Mouse (Mus musculus): ENCODE data around the gene Pin1rt1. TPM values are rescaled to one million over a fixed set of nuclear protein-coding genes. Genes with fewer than 3 reads are reported as not detected.

Gene Pin1rt1
- polyA plus RNA-seq, 1 experiment from 2014 or later: not detected

- Histone ChIP-seq H3K27me3 (replicated peaks; ENCODE audit: control insufficient read depth, insufficient read depth, low read length) (no peaks in the 10 kb centered on the region), H3K4me1 (replicated peaks; ENCODE audit: control insufficient read depth, insufficient read depth, low read length) (no peaks in the 10 kb centered on the region), H3K9me3 (ENCODE audit: control insufficient read depth) (no peaks in the 10 kb centered on the region), H3K27ac (ENCODE audit: low read depth, low read length) (no peak overlapping the region), H3K36me3 (ENCODE audit: control insufficient read depth, insufficient read depth) (no peaks in the 10 kb centered on the region), H3K9ac (ENCODE audit: low read depth, low read length) (no peak overlapping the region), H3K4me3 (ENCODE audit: low read depth, low read length) (peak overlapping the region; percentile 81; the same call in 1 of the 2 replicates), H3K4me2 (replicated peaks; ENCODE audit: low read depth) (peak overlapping the region; percentile 87)
- no peak for TF ChIP-seq CTCF (IDR thresholded peaks at IDR 0.05; ENCODE audit: low read depth)
- ATAC-seq: no peak
- WGBS: 38% methylated on average over 6 of the region's 6 CpGs
Observed at GRCm38 (mm10) chr2:104710670-104711370, 5.4 kb downstream of the Pin1rt1 start.

GRCm38 (mm10) chr2:104709786-104710337, 6.3 kb downstream of the Pin1rt1 start:
- H3K9ac ChIP-seq (ENCODE audit: low read depth, low read length): no peak overlapping the region
- H3K4me1 ChIP-seq (replicated peaks; ENCODE audit: control insufficient read depth, insufficient read depth, low read length): no peaks in the 10 kb centered on the region
- no peak overlapping the region for H3K4me2 ChIP-seq (replicated peaks; ENCODE audit: low read depth)
- H3K27me3 ChIP-seq (replicated peaks; ENCODE audit: control insufficient read depth, insufficient read depth, low read length): no peaks in the 10 kb centered on the region
- H3K27ac ChIP-seq (ENCODE audit: low read depth, low read length): no peak overlapping the region
- WGBS: 65% methylated on average over 6 of the region's 6 CpGs
- H3K9me3 ChIP-seq (ENCODE audit: control insufficient read depth): no peaks in the 10 kb centered on the region
- no peak overlapping the region for H3K4me3 ChIP-seq (ENCODE audit: low read depth, low read length)
- no peak for ATAC-seq
- no peaks in the 10 kb centered on the region for H3K36me3 ChIP-seq (ENCODE audit: control insufficient read depth, insufficient read depth)
- no peak for TF ChIP-seq CTCF (IDR thresholded peaks at IDR 0.05; ENCODE audit: low read depth)

GRCm38 (mm10) chr2:104704355-104704754, 11.8 kb downstream of the Pin1rt1 start:
- H3K27ac ChIP-seq (ENCODE audit: low read depth, low read length): no peak overlapping the region
- no peaks in the 10 kb centered on the region for H3K9me3 ChIP-seq (ENCODE audit: control insufficient read depth)
- no peak for ATAC-seq
- 41% methylated on average over 3 of the region's 3 CpGs for WGBS
- H3K4me2 ChIP-seq (replicated peaks; ENCODE audit: low read depth): no peak overlapping the region
- no peak overlapping the region for H3K4me3 ChIP-seq (ENCODE audit: low read depth, low read length)
- no peaks in the 10 kb centered on the region for H3K36me3 ChIP-seq (ENCODE audit: control insufficient read depth, insufficient read depth)
- TF ChIP-seq CTCF (IDR thresholded peaks at IDR 0.05; ENCODE audit: low read depth): no peak
- H3K4me1 ChIP-seq (replicated peaks; ENCODE audit: control insufficient read depth, insufficient read depth, low read length): no peaks in the 10 kb centered on the region
- no peak overlapping the region for H3K9ac ChIP-seq (ENCODE audit: low read depth, low read length)
- no peaks in the 10 kb centered on the region for H3K27me3 ChIP-seq (replicated peaks; ENCODE audit: control insufficient read depth, insufficient read depth, low read length)

GRCm38 (mm10) chr2:104703158-104703557, 13.0 kb downstream of the Pin1rt1 start:
- ATAC-seq: no peak
- H3K4me1 ChIP-seq (replicated peaks; ENCODE audit: control insufficient read depth, insufficient read depth, low read length): no peaks in the 10 kb centered on the region
- H3K27ac ChIP-seq (ENCODE audit: low read depth, low read length): no peak overlapping the region
- no peaks in the 10 kb centered on the region for H3K9me3 ChIP-seq (ENCODE audit: control insufficient read depth)
- 76% methylated on average over 3 of the region's 3 CpGs for WGBS
- TF ChIP-seq CTCF (IDR thresholded peaks at IDR 0.05; ENCODE audit: low read depth): no peak
- H3K27me3 ChIP-seq (replicated peaks; ENCODE audit: control insufficient read depth, insufficient read depth, low read length): no peaks in the 10 kb centered on the region
- no peak overlapping the region for H3K4me2 ChIP-seq (replicated peaks; ENCODE audit: low read depth)
- H3K4me3 ChIP-seq (ENCODE audit: low read depth, low read length): no peak overlapping the region
- H3K36me3 ChIP-seq (ENCODE audit: control insufficient read depth, insufficient read depth): no peaks in the 10 kb centered on the region
- H3K9ac ChIP-seq (ENCODE audit: low read depth, low read length): no peak overlapping the region

GRCm38 (mm10) chr2:104699659-104700058, 16.5 kb downstream of the Pin1rt1 start:
- WGBS: 83% methylated on average over 11 of the region's 11 CpGs
- Histone ChIP-seq H3K4me2 (replicated peaks; ENCODE audit: low read depth) (no peak overlapping the region), H3K9ac (ENCODE audit: low read depth, low read length) (no peak overlapping the region), H3K4me3 (ENCODE audit: low read depth, low read length) (no peak overlapping the region), H3K27me3 (replicated peaks; ENCODE audit: control insufficient read depth, insufficient read depth, low read length) (no peaks in the 10 kb centered on the region), H3K4me1 (replicated peaks; ENCODE audit: control insufficient read depth, insufficient read depth, low read length) (no peaks in the 10 kb centered on the region), H3K36me3 (ENCODE audit: control insufficient read depth, insufficient read depth) (no peaks in the 10 kb centered on the region), H3K9me3 (ENCODE audit: control insufficient read depth) (no peaks in the 10 kb centered on the region), H3K27ac (ENCODE audit: low read depth, low read length) (no peak overlapping the region)
- no peak for TF ChIP-seq CTCF (IDR thresholded peaks at IDR 0.05; ENCODE audit: low read depth)
- no peak for ATAC-seq

- WGBS: 46% methylated on average over 2 of the region's 2 CpGs
- Histone ChIP-seq H3K9ac (ENCODE audit: low read depth, low read length) (no peak overlapping the region), H3K36me3 (ENCODE audit: control insufficient read depth, insufficient read depth) (no peaks in the 10 kb centered on the region), H3K4me2 (replicated peaks; ENCODE audit: low read depth) (no peak overlapping the region), H3K4me3 (ENCODE audit: low read depth, low read length) (no peak overlapping the region), H3K27ac (ENCODE audit: low read depth, low read length) (no peak overlapping the region), H3K27me3 (replicated peaks; ENCODE audit: control insufficient read depth, insufficient read depth, low read length) (no peaks in the 10 kb centered on the region), H3K4me1 (replicated peaks; ENCODE audit: control insufficient read depth, insufficient read depth, low read length) (no peaks in the 10 kb centered on the region), H3K9me3 (ENCODE audit: control insufficient read depth) (no peaks in the 10 kb centered on the region)
- TF ChIP-seq CTCF (IDR thresholded peaks at IDR 0.05; ENCODE audit: low read depth): no peak
- ATAC-seq: no peak
Observed at GRCm38 (mm10) chr2:104692551-104692950, 23.6 kb downstream of the Pin1rt1 start.

All from intestine, postnatal 0 days (tissue).